Mouse (Mus musculus): ENCODE measurements around the gene Bmper. TPM values are rescaled to one million over a fixed set of nuclear protein-coding genes. Genes with fewer than 3 reads are reported as not detected.

Bmper gene
- polyA plus RNA-seq, 1 experiment from 2014 or later: 10.9 TPM

- peaks cover 4% of the 10 kb centered on the region; the same call in 1 of the 2 replicates for H3K4me1 ChIP-seq (ENCODE audit: control insufficient read depth, insufficient read depth, low read length)
- H3K27ac ChIP-seq (ENCODE audit: low read depth, low read length): no peak overlapping the region
- H3K36me3 ChIP-seq (ENCODE audit: control insufficient read depth, insufficient read depth, low read length): no peaks in the 10 kb centered on the region
- no peak overlapping the region for H3K9ac ChIP-seq (ENCODE audit: low read depth, low read length)
- no peak overlapping the region for H3K4me3 ChIP-seq (ENCODE audit: low read depth, low read length)
- H3K27me3 ChIP-seq (ENCODE audit: control insufficient read depth, insufficient read depth, low read length): no peaks in the 10 kb centered on the region
- ATAC-seq (replicated peaks; ENCODE audit: insufficient number of reproducible peaks, low FRiP score, low TSS enrichment): no peak
- H3K9me3 ChIP-seq (replicated peaks; ENCODE audit: control insufficient read depth, low read length): no peaks in the 10 kb centered on the region
- 78% methylated on average over 8 of the region's 8 CpGs for WGBS (ENCODE audit: insufficient replicate concordance)
- H3K4me2 ChIP-seq: no peak overlapping the region
Measured at GRCm38 (mm10) chr9:23297491-23298170, 74.8 kb downstream of the Bmper start.

DNA sequence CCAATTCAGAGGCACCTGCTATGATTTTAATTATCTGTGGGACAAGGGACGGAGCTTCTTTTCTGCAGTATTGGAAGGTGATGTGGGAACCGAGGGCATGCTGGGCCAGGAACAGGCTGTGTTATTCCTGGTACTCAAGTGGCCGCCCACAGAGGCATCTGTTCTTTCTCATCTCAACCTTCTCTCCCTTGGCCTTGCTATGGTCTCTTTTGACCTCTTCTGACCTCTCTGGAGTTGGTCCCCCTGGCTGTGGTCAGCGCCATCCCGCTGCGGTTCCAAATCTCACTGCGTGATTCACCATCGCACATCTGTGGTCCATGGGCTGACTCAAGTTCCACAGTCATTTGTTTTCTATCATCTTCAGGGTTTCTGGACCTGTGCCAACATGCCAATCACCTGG lies 77.5 kb downstream of the Bmper start:
- no peak overlapping the region for H3K4me2 ChIP-seq
- 55% methylated on average over 8 of the region's 8 CpGs for WGBS (ENCODE audit: insufficient replicate concordance)
- no peak overlapping the region for H3K27ac ChIP-seq (ENCODE audit: low read depth, low read length)
- no peak for ATAC-seq (replicated peaks; ENCODE audit: insufficient number of reproducible peaks, low FRiP score, low TSS enrichment)
- H3K9ac ChIP-seq (ENCODE audit: low read depth, low read length): no peak overlapping the region
- H3K4me1 ChIP-seq (ENCODE audit: control insufficient read depth, insufficient read depth, low read length): peaks cover 4% of the 10 kb centered on the region; the same call in 1 of the 2 replicates
- H3K36me3 ChIP-seq (ENCODE audit: control insufficient read depth, insufficient read depth, low read length): no peaks in the 10 kb centered on the region
- H3K9me3 ChIP-seq (replicated peaks; ENCODE audit: control insufficient read depth, low read length): no peaks in the 10 kb centered on the region
- H3K4me3 ChIP-seq (ENCODE audit: low read depth, low read length): no peak overlapping the region
- H3K27me3 ChIP-seq (ENCODE audit: control insufficient read depth, insufficient read depth, low read length): no peaks in the 10 kb centered on the region

DNA sequence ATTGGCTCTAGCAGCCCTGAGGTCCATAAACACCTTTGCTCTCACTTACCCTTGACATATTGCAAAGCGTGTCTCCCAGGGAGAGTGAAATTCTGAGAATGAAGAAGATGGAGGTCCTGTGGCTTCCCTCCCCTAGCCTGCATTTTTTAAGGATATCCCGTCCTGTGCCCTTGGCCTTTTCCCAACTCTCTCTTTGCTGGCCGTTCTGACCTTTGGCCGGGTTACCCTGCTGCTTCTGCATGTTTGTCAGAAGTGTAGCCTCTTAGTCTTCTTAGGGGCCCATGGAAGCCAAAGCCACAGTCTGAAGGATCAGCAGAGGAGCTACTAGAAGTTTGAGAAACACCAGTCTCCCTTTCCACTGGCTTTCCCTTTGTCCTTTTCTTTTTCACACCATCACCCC lies 82.8 kb downstream of the Bmper start:
- Histone ChIP-seq H3K4me2 (no peak overlapping the region), H3K27me3 (ENCODE audit: control insufficient read depth, insufficient read depth, low read length) (no peaks in the 10 kb centered on the region), H3K36me3 (ENCODE audit: control insufficient read depth, insufficient read depth, low read length) (no peaks in the 10 kb centered on the region), H3K9ac (ENCODE audit: low read depth, low read length) (no peak overlapping the region), H3K4me1 (ENCODE audit: control insufficient read depth, insufficient read depth, low read length) (peaks cover 7% of the 10 kb centered on the region), H3K9me3 (replicated peaks; ENCODE audit: control insufficient read depth, low read length) (no peaks in the 10 kb centered on the region), H3K27ac (ENCODE audit: low read depth, low read length) (no peak overlapping the region), H3K4me3 (ENCODE audit: low read depth, low read length) (no peak overlapping the region)
- no peak for ATAC-seq (replicated peaks; ENCODE audit: insufficient number of reproducible peaks, low FRiP score, low TSS enrichment)
- WGBS (ENCODE audit: insufficient replicate concordance): 62% methylated on average over 4 of the region's 4 CpGs

DNA sequence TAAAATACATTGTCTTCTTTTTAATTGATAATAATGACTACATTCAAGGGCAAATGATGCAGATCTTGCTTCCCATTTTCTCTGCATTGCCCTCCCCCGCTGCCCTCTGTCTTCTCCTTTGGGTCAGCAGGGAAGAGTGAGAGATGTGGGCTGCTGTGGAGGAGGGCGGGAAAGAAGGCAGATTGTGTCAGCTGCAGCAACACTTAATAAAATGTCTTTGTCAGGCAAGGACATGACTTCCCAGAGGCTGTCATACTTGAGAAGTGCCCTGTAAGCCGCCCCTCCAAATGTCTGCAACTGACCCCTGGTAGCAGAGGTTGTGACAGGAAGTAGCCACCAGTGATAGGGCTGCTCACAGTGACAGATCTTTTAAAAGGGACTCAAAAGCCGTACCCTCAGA lies 83.3 kb downstream of the Bmper start:
- H3K4me3 ChIP-seq (ENCODE audit: low read depth, low read length): no peak overlapping the region
- H3K4me1 ChIP-seq (ENCODE audit: control insufficient read depth, insufficient read depth, low read length): peaks cover 7% of the 10 kb centered on the region
- H3K27me3 ChIP-seq (ENCODE audit: control insufficient read depth, insufficient read depth, low read length): no peaks in the 10 kb centered on the region
- no peaks in the 10 kb centered on the region for H3K36me3 ChIP-seq (ENCODE audit: control insufficient read depth, insufficient read depth, low read length)
- no peak overlapping the region for H3K9ac ChIP-seq (ENCODE audit: low read depth, low read length)
- no peak overlapping the region for H3K27ac ChIP-seq (ENCODE audit: low read depth, low read length)
- ATAC-seq (replicated peaks; ENCODE audit: insufficient number of reproducible peaks, low FRiP score, low TSS enrichment): no peak
- H3K9me3 ChIP-seq (replicated peaks; ENCODE audit: control insufficient read depth, low read length): no peaks in the 10 kb centered on the region
- no peak overlapping the region for H3K4me2 ChIP-seq
- 40% methylated on average over 4 of the region's 4 CpGs for WGBS (ENCODE audit: insufficient replicate concordance)

GRCm38 (mm10) chr9:23307835-23308234 lies 85.0 kb downstream of the Bmper start:
- Histone ChIP-seq H3K27me3 (ENCODE audit: control insufficient read depth, insufficient read depth, low read length) (no peaks in the 10 kb centered on the region), H3K9ac (ENCODE audit: low read depth, low read length) (no peak overlapping the region), H3K27ac (ENCODE audit: low read depth, low read length) (no peak overlapping the region), H3K9me3 (replicated peaks; ENCODE audit: control insufficient read depth, low read length) (no peaks in the 10 kb centered on the region), H3K4me2 (no peak overlapping the region), H3K36me3 (ENCODE audit: control insufficient read depth, insufficient read depth, low read length) (no peaks in the 10 kb centered on the region), H3K4me3 (ENCODE audit: low read depth, low read length) (no peak overlapping the region), H3K4me1 (ENCODE audit: control insufficient read depth, insufficient read depth, low read length) (peaks cover 7% of the 10 kb centered on the region)
- WGBS (ENCODE audit: insufficient replicate concordance): 79% methylated on average over 2 of the region's 2 CpGs
- ATAC-seq (replicated peaks; ENCODE audit: insufficient number of reproducible peaks, low FRiP score, low TSS enrichment): no peak

DNA sequence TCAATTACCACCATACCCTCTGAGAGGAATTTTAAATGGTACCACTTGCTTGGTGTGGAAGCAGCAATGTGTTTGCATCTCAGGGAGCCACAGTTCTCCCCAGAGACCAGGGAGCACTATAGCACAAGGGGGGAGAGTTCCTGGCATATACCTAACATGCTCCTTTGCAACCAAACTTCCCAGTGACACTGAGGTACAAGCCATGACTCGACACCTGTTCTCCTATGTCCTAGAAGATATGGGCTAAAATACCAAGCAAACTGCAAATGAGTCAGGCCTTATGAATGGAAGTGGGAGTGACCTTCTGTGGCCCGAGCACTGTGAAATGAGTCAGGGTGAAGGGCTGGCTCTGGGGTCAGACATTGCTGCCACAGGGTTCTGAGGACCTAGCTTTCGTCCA lies 88.1 kb downstream of the Bmper start:
- H3K36me3 ChIP-seq (ENCODE audit: control insufficient read depth, insufficient read depth, low read length): no peaks in the 10 kb centered on the region
- no peaks in the 10 kb centered on the region for H3K27me3 ChIP-seq (ENCODE audit: control insufficient read depth, insufficient read depth, low read length)
- H3K4me1 ChIP-seq (ENCODE audit: control insufficient read depth, insufficient read depth, low read length): peaks cover 4% of the 10 kb centered on the region
- no peak overlapping the region for H3K4me2 ChIP-seq
- no peak overlapping the region for H3K27ac ChIP-seq (ENCODE audit: low read depth, low read length)
- no peak overlapping the region for H3K9ac ChIP-seq (ENCODE audit: low read depth, low read length)
- 74% methylated on average over 3 of the region's 3 CpGs for WGBS (ENCODE audit: insufficient replicate concordance)
- ATAC-seq (replicated peaks; ENCODE audit: insufficient number of reproducible peaks, low FRiP score, low TSS enrichment): no peak
- no peaks in the 10 kb centered on the region for H3K9me3 ChIP-seq (replicated peaks; ENCODE audit: control insufficient read depth, low read length)
- no peak overlapping the region for H3K4me3 ChIP-seq (ENCODE audit: low read depth, low read length)

GRCm38 (mm10) chr9:23311956-23312355 lies 89.1 kb downstream of the Bmper start:
- Histone ChIP-seq H3K27ac (ENCODE audit: low read depth, low read length) (no peak overlapping the region), H3K9me3 (replicated peaks; ENCODE audit: control insufficient read depth, low read length) (no peaks in the 10 kb centered on the region), H3K4me2 (no peak overlapping the region), H3K9ac (ENCODE audit: low read depth, low read length) (no peak overlapping the region), H3K4me3 (ENCODE audit: low read depth, low read length) (no peak overlapping the region), H3K4me1 (ENCODE audit: control insufficient read depth, insufficient read depth, low read length) (no peaks in the 10 kb centered on the region), H3K27me3 (ENCODE audit: control insufficient read depth, insufficient read depth, low read length) (no peaks in the 10 kb centered on the region), H3K36me3 (ENCODE audit: control insufficient read depth, insufficient read depth, low read length) (no peaks in the 10 kb centered on the region)
- ATAC-seq (replicated peaks; ENCODE audit: insufficient number of reproducible peaks, low FRiP score, low TSS enrichment): no peak

DNA sequence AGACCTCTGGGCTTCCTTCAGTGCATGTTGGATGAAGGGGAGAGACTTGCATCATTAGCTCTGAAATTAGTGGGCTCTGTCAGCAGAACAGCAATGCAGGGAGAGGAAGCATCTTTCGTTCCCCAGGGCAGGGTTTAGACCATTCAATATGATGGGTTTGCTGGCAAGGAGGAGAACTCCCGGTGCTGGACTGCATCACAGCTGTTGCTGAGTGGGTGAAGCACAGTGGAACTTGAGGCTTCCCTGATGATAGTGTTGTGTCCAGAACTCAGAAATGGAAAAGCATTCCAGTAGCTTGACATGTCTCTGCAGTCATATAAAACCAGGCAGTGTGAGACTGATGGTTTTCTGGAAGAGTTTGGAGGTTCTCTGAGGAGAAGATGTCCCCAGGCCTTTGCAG lies 90.0 kb downstream of the Bmper start:
- 82% methylated on average over 2 of the region's 2 CpGs for whole genome bisulfite sequencing (ENCODE audit: insufficient replicate concordance)
- no peak for ATAC-seq (replicated peaks; ENCODE audit: insufficient number of reproducible peaks, low FRiP score, low TSS enrichment)
- H3K27me3 ChIP-seq (ENCODE audit: control insufficient read depth, insufficient read depth, low read length): no peaks in the 10 kb centered on the region
- no peak overlapping the region for H3K9ac ChIP-seq (ENCODE audit: low read depth, low read length)
- no peak overlapping the region for H3K27ac ChIP-seq (ENCODE audit: low read depth, low read length)
- H3K36me3 ChIP-seq (ENCODE audit: control insufficient read depth, insufficient read depth, low read length): no peaks in the 10 kb centered on the region
- no peak overlapping the region for H3K4me3 ChIP-seq (ENCODE audit: low read depth, low read length)
- no peaks in the 10 kb centered on the region for H3K9me3 ChIP-seq (replicated peaks; ENCODE audit: control insufficient read depth, low read length)
- H3K4me1 ChIP-seq (ENCODE audit: control insufficient read depth, insufficient read depth, low read length): no peaks in the 10 kb centered on the region
- H3K4me2 ChIP-seq: no peak overlapping the region

GRCm38 (mm10) chr9:23315631-23316330 lies 92.9 kb downstream of the Bmper start:
- no peak overlapping the region for H3K9ac ChIP-seq (ENCODE audit: low read depth, low read length)
- ATAC-seq (replicated peaks; ENCODE audit: insufficient number of reproducible peaks, low FRiP score, low TSS enrichment): no peak
- 83% methylated on average over 5 of the region's 5 CpGs for WGBS (ENCODE audit: insufficient replicate concordance)
- H3K9me3 ChIP-seq (replicated peaks; ENCODE audit: control insufficient read depth, low read length): no peaks in the 10 kb centered on the region
- no peak overlapping the region for H3K27ac ChIP-seq (ENCODE audit: low read depth, low read length)
- no peak overlapping the region for H3K4me2 ChIP-seq
- no peak overlapping the region for H3K4me3 ChIP-seq (ENCODE audit: low read depth, low read length)
- no peaks in the 10 kb centered on the region for H3K36me3 ChIP-seq (ENCODE audit: control insufficient read depth, insufficient read depth, low read length)
- H3K27me3 ChIP-seq (ENCODE audit: control insufficient read depth, insufficient read depth, low read length): no peaks in the 10 kb centered on the region
- no peaks in the 10 kb centered on the region for H3K4me1 ChIP-seq (ENCODE audit: control insufficient read depth, insufficient read depth, low read length)
